In the genomic region with DNA sequence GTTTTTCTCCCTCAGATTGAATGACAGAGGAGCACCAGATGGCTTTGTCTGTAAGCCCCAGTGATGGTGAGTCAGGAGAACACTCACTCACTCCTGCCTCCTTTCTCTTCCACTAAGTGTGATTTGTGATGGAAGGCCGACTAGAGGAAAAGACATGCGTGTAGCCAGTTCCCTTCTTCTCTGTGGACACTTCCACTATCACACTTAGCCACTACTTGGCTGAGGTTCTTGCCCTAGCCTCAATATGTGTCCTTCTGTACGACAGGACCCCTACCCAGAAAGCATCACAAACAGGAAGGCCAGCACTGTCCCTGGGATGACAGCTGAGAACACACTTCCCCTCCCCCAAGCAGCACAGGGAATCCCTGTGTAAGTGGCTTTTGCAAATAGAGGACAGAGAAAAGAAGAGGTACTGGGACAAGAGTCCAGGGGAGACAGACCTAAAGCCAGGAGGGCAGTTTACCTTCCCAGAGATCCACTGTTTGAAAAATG, we compare ENCODE assay signal across 11 mouse cellular contexts. TPM values are rescaled to one million over a fixed set of nuclear protein-coding genes. Genes with fewer than 3 reads are reported as not detected.
DNase-seq lines count a peak whose midpoint lies in the region; ATAC-seq and TF ChIP-seq lines count a peak whose summit lies in the region.
"Had no signal": no experiment of that assay in that cellular context is flagged by ENCODE, and none has a peak within 500 bp of the region (broad histone marks: within the 10 kb centered on the region; RNA-seq: fewer than 3 reads in every experiment).

No protein-coding gene starts in this region.

- TF ChIP-seq CTCF in gastrocnemius, adult 2 months (IDR thresholded peaks at IDR 0.05), result no peak

- no peak for DNase-seq in cerebellum, postnatal 4 days (ENCODE audit: low spot score in 2 of 2)
- peak; percentile 70 to 74 for DNase-seq in cerebellum, postnatal 10 days
- no peak for DNase-seq in hindbrain, embryonic 10.5 days (ENCODE audit: low spot score)
- no peak for DNase-seq in adrenal gland, postnatal 4 days (ENCODE audit: low spot score in 2 of 2)
- no peak for DNase-seq in adrenal gland, adult 2 months
- no peak for DNase-seq in gastrocnemius, adult 2 months

- intact Hi-C loops in gastrocnemius, adult 2 months (cut with DNase I), result no loop called here

- peak overlapping the region; percentile 87 for H3K9ac ChIP-seq in midbrain, embryonic 13.5 days (replicated peaks)

- H3K9me3 ChIP-seq in hindbrain, embryonic 10.5 days, result no peaks in the 10 kb centered on the region
- no peaks in the 10 kb centered on the region for H3K9me3 ChIP-seq in midbrain, embryonic 13.5 days

- H3K4me2 ChIP-seq in midbrain, embryonic 13.5 days (replicated peaks), result peak overlapping the region; percentile 64

- H3K4me3 ChIP-seq in hindbrain, embryonic 10.5 days, result peak overlapping the region; percentile 60
- H3K4me3 ChIP-seq in midbrain, embryonic 13.5 days (replicated peaks), result peak overlapping the region; percentile 62
- no peak overlapping the region for H3K4me3 ChIP-seq in gastrocnemius, adult 2 months

- 68% methylated on average over 3 of the region's 3 CpGs for WGBS in hindbrain, embryonic 10.5 days
- WGBS in midbrain, embryonic 13.5 days, result 44% methylated on average over 3 of the region's 3 CpGs

- no peaks in the 10 kb centered on the region for H3K27me3 ChIP-seq in hindbrain, embryonic 10.5 days (ENCODE audit: insufficient read depth, poor library complexity, severe bottlenecking)
- H3K27me3 ChIP-seq in midbrain, embryonic 13.5 days, result no peaks in the 10 kb centered on the region
- H3K27me3 ChIP-seq: Patski had no signal

- peaks cover 51% of the 10 kb centered on the region for H3K36me3 ChIP-seq in hindbrain, embryonic 10.5 days
- peaks cover 43% of the 10 kb centered on the region for H3K36me3 ChIP-seq in midbrain, embryonic 13.5 days

- H3K4me1 ChIP-seq in hindbrain, embryonic 10.5 days (replicated peaks), result peaks cover 58% of the 10 kb centered on the region
- peaks cover 51% of the 10 kb centered on the region for H3K4me1 ChIP-seq in midbrain, embryonic 13.5 days (replicated peaks)

- 0 out of 2 replicates have a peak, but pooled peaks have one; percentile 2 for ATAC-seq in cerebellum, adult (ENCODE audit: insufficient number of reproducible peaks, low FRiP score, low TSS enrichment)
- ATAC-seq in midbrain, embryonic 13.5 days, result no peak
- ATAC-seq: inflammation-experienced regulatory T-cells, adult 6 months; Patski had no signal

- H3K27ac ChIP-seq in hindbrain, embryonic 10.5 days, result peak overlapping the region; percentile 91
- peak overlapping the region; percentile 98 for H3K27ac ChIP-seq in midbrain, embryonic 13.5 days
- no peak overlapping the region for H3K27ac ChIP-seq in gastrocnemius, adult 2 months

RNA-seq across cellular contexts. Expression of gene Tagln3, which starts 1.9 kb away (rescaled TPM):
- 193 and 362 TPM in 2 replicates for polyA plus RNA-seq in hindbrain, embryonic 10.5 days (2016; fragmentation: Nextera tagmentation; extraction: Ambion mirVana)
- polyA plus RNA-seq in midbrain, embryonic 13.5 days (2015; fragmentation: Nextera tagmentation; extraction: Ambion mirVana), result 569 and 571 TPM in 2 replicates
- total RNA-seq in adrenal gland, postnatal 4 days (2021), result 10 to 100 TPM; 15.5 to 20.6 TPM
- total RNA-seq in adrenal gland, adult 2 months (2021), result 1 to 10 TPM; 4.3 TPM
- 0.88 and 1.8 TPM in 2 replicates for polyA plus RNA-seq in adrenal gland, adult 2 months (2012; rRNA removed)
- 1 to 10 TPM in 1 of 2 experiments, under 1 TPM in 1; 0.26 to 1.2 TPM for total RNA-seq in gastrocnemius, adult 2 months (2021)

RNA-seq across cellular contexts. Expression of gene Abhd10, which starts 20.2 kb away (rescaled TPM):
- 42.2 and 46.3 TPM in 2 replicates for polyA plus RNA-seq in hindbrain, embryonic 10.5 days (2016; fragmentation: Nextera tagmentation; extraction: Ambion mirVana)
- polyA plus RNA-seq in midbrain, embryonic 13.5 days (2015; fragmentation: Nextera tagmentation; extraction: Ambion mirVana), result 52.6 and 58.8 TPM in 2 replicates
- total RNA-seq in adrenal gland, postnatal 4 days (2021), result 10 to 100 TPM; 31.8 to 36.8 TPM
- 10 to 100 TPM; 16.0 to 26.7 TPM for total RNA-seq in adrenal gland, adult 2 months (2021)
- polyA plus RNA-seq in adrenal gland, adult 2 months (2012; rRNA removed), result 4.2 and 5.9 TPM in 2 replicates
- total RNA-seq in gastrocnemius, adult 2 months (2021), result 10 to 100 TPM; 11.4 to 13.6 TPM

RNA-seq across cellular contexts. Expression of gene Tmprss7, which starts 29.0 kb away (rescaled TPM):
- polyA plus RNA-seq in hindbrain, embryonic 10.5 days (2016; fragmentation: Nextera tagmentation; extraction: Ambion mirVana), result 0.29 and 0.31 TPM in 2 replicates
- 0.32 and 0.63 TPM in 2 replicates for polyA plus RNA-seq in midbrain, embryonic 13.5 days (2015; fragmentation: Nextera tagmentation; extraction: Ambion mirVana)
- total RNA-seq in adrenal gland, postnatal 4 days (2021), result under 1 TPM; 0.11 to 0.17 TPM
- under 1 TPM; 0.10 to 0.58 TPM for total RNA-seq in adrenal gland, adult 2 months (2021)
- 0.15 and 0.28 TPM in 2 replicates for polyA plus RNA-seq in adrenal gland, adult 2 months (2012; rRNA removed)
- total RNA-seq in gastrocnemius, adult 2 months (2021), result not detected
- total RNA-seq: gastrocnemius, adult 8-10 months had no signal
- polyA plus RNA-seq: inflammation-experienced regulatory T-cells, adult 6 months; Patski had no signal

Comparison
In these comparisons a context has a peak if more than half of its experiments do, and no peak if none do; other contexts are left out.
1. DNase-seq: peak in cerebellum, postnatal 10 days (2 of 2); none in cerebellum, postnatal 4 days (0 of 2), hindbrain, embryonic 10.5 days (single experiment), adrenal gland, postnatal 4 days (0 of 2), adrenal gland, adult 2 months (single experiment) and gastrocnemius, adult 2 months (single experiment).